Mouse (Mus musculus) heart, postnatal 0 days (tissue): ENCODE data around the gene Galnt9. TPM values are rescaled to one million over a fixed set of nuclear protein-coding genes. Genes with fewer than 3 reads are reported as not detected.

Source experiments
- ATAC-seq: fragments of 200-750 bp; cut with Nextera tagmentation; 2 replicates; pipeline ENCODE4 v1.8.0; 2017; ENCODE audit warnings: low read depth, moderate number of reproducible peaks, moderate library complexity; ENCODE audit not compliant: insufficient read depth
- DNase-seq: peaks from one replicate; pipeline ENCODE4 v3.0.0-alpha.2; 2016; ENCODE audit warnings: low spot score
- H3K27ac ChIP-seq: fragments of 300-500 bp; sonication (generic); 2 replicates; pipeline ENCODE4 v1.5.1; 2014; ENCODE audit warnings: low read depth, mild to moderate bottlenecking
- H3K27me3 ChIP-seq: fragments of 300-500 bp; sonication (generic); 2 replicates; pipeline ENCODE4 v1.6.1; 2014; ENCODE audit warnings: low read length, mixed read lengths; ENCODE audit not compliant: control insufficient read depth, insufficient read depth
- H3K36me3 ChIP-seq: fragments of 300-500 bp; sonication (generic); replicated peaks from 2 replicates; pipeline ENCODE4 v1.6.1; 2014; ENCODE audit warnings: low read length, mixed read lengths; ENCODE audit not compliant: control insufficient read depth, insufficient read depth
- H3K4me1 ChIP-seq: fragments of 300-500 bp; sonication (generic); 2 replicates; pipeline ENCODE4 v1.6.1; 2014; ENCODE audit warnings: antibody characterized with exemption; ENCODE audit not compliant: control insufficient read depth, insufficient read depth
- H3K4me2 ChIP-seq: fragments of 300-500 bp; sonication (generic); 2 replicates; pipeline ENCODE4 v1.6.1; 2014; ENCODE audit warnings: low read depth, mild to moderate bottlenecking, low read length, moderate library complexity
- H3K4me3 ChIP-seq: fragments of 300-500 bp; sonication (generic); 2 replicates; pipeline ENCODE4 v1.5.1; 2014; ENCODE audit warnings: low read depth, low read length
- H3K9ac ChIP-seq: fragments of 300-500 bp; sonication (generic); replicated peaks from 2 replicates; pipeline ENCODE4 v1.6.1; 2014; ENCODE audit warnings: low read depth, low read length, mixed read lengths
- H3K9me3 ChIP-seq: fragments of 300-500 bp; sonication (generic); replicated peaks from 2 replicates; pipeline ENCODE4 v1.6.1; 2016; ENCODE audit warnings: low read length; ENCODE audit not compliant: control insufficient read depth
- CTCF ChIP-seq: IDR thresholded peaks from 2 replicates; pipeline ENCODE4 v1.5.1; 2016; ENCODE audit warnings: antibody characterized with exemption, control low read depth, low read depth
- EP300 ChIP-seq: IDR thresholded peaks from 2 replicates; pipeline ENCODE4 v1.6.1; 2016; ENCODE audit warnings: antibody characterized with exemption, low read depth
- WGBS: fragments of 180-500 bp; shearing (Covaris S2); extraction: QIAGEN DNeasy Blood & Tissue Kit; methylation state at CpG from one replicate; pipeline ENCODE4 v1.1.7; 2014; 5-methylcytosine and 5-hydroxymethylcytosine counted together
- polyA plus RNA-seq: library from polyadenylated mRNA; unstranded; fragments of >200 nt; fragmentation: Nextera tagmentation; extraction: Ambion mirVana; gene quantifications from 2 replicates; pipeline ENCODE4 v1.2.1, GENCODE M21; 2015
- total RNA-seq: library from RNA; depleted of rRNA; stranded (reverse); fragments of >200 nt; gene quantifications from 2 replicates; pipeline ENCODE4 v1.2.3, GENCODE M21; 2014; ENCODE audit warnings: low replicate concordance

Gene Galnt9
- total and polyA plus RNA-seq, 2 experiments from 2014 or later = not detected

- Histone ChIP-seq H3K27me3 (peaks cover 53% of the 10 kb centered on the region), H3K4me2 (no peak overlapping the region), H3K9me3 (no peaks in the 10 kb centered on the region), H3K4me3 (no peak overlapping the region), H3K4me1 (no peaks in the 10 kb centered on the region), H3K9ac (no peak overlapping the region), H3K27ac (no peak overlapping the region), H3K36me3 (no peaks in the 10 kb centered on the region)
- TF ChIP-seq EP300 = no peak
- no peak for TF ChIP-seq CTCF
- WGBS = 39% methylated on average over 7 of the region's 7 CpGs
- DNase-seq = no peak
- ATAC-seq = no peak
These were observed 4.3 kb downstream of the Galnt9 start for GRCm38 (mm10) chr5:110548446-110548845.

- no peaks in the 10 kb centered on the region for H3K36me3 ChIP-seq
- H3K27ac ChIP-seq = no peak overlapping the region
- H3K4me3 ChIP-seq = no peak overlapping the region
- DNase-seq (no peak), ATAC-seq (no peak)
- H3K9me3 ChIP-seq = no peaks in the 10 kb centered on the region
- no peak overlapping the region for H3K4me2 ChIP-seq
- no peak for TF ChIP-seq CTCF
- TF ChIP-seq EP300 = no peak
- H3K27me3 ChIP-seq = peaks cover 35% of the 10 kb centered on the region
- WGBS = 42% methylated on average over 2 of the region's 2 CpGs
- H3K4me1 ChIP-seq = no peaks in the 10 kb centered on the region
- no peak overlapping the region for H3K9ac ChIP-seq
These were observed 6.0 kb downstream of the Galnt9 start for GRCm38 (mm10) chr5:110550189-110550588.

GRCm38 (mm10) chr5:110550841-110551240 is 6.7 kb downstream of the Galnt9 start:
- Histone ChIP-seq H3K36me3 (no peaks in the 10 kb centered on the region), H3K4me3 (no peak overlapping the region), H3K27ac (no peak overlapping the region), H3K27me3 (peaks cover 29% of the 10 kb centered on the region), H3K9me3 (no peaks in the 10 kb centered on the region), H3K4me1 (no peaks in the 10 kb centered on the region), H3K9ac (no peak overlapping the region), H3K4me2 (no peak overlapping the region)
- no peak for DNase-seq
- TF ChIP-seq CTCF (no peak), EP300 (no peak)
- WGBS = 11% methylated on average over 4 of the region's 4 CpGs
- no peak for ATAC-seq

- WGBS = 59% methylated on average over 3 of the region's 3 CpGs
These were observed 7.8 kb downstream of the Galnt9 start for GRCm38 (mm10) chr5:110552005-110552404.

GRCm38 (mm10) chr5:110553315-110553714 is 9.2 kb downstream of the Galnt9 start:
- no peak overlapping the region for H3K9ac ChIP-seq
- H3K27ac ChIP-seq = no peak overlapping the region
- no peaks in the 10 kb centered on the region for H3K36me3 ChIP-seq
- no peaks in the 10 kb centered on the region for H3K9me3 ChIP-seq
- WGBS = 60% methylated on average over 4 of the region's 4 CpGs
- ATAC-seq (no peak), DNase-seq (no peak)
- TF ChIP-seq CTCF (no peak), EP300 (no peak)
- H3K4me1 ChIP-seq = no peaks in the 10 kb centered on the region
- no peak overlapping the region for H3K4me3 ChIP-seq
- H3K27me3 ChIP-seq = 0 out of 2 replicates have a peak, but pooled peaks cover 6% of the 10 kb centered on the region
- no peak overlapping the region for H3K4me2 ChIP-seq

More at GRCm38 (mm10) chr5:110552005-110552404, 7.8 kb downstream of the Galnt9 start:
- H3K9ac ChIP-seq = no peak overlapping the region
- H3K9me3 ChIP-seq = no peaks in the 10 kb centered on the region
- TF ChIP-seq CTCF (no peak), EP300 (no peak)
- peaks cover 17% of the 10 kb centered on the region; the same call in 1 of the 2 replicates for H3K27me3 ChIP-seq
- H3K4me3 ChIP-seq = no peak overlapping the region
- H3K4me1 ChIP-seq = no peaks in the 10 kb centered on the region
- DNase-seq = no peak
- H3K36me3 ChIP-seq = no peaks in the 10 kb centered on the region
- no peak overlapping the region for H3K4me2 ChIP-seq
- no peak overlapping the region for H3K27ac ChIP-seq
- ATAC-seq = no peak

- Histone ChIP-seq H3K4me1 (no peaks in the 10 kb centered on the region), H3K9me3 (no peaks in the 10 kb centered on the region), H3K27me3 (no peaks in the 10 kb centered on the region), H3K9ac (no peak overlapping the region), H3K36me3 (no peaks in the 10 kb centered on the region), H3K4me3 (no peak overlapping the region), H3K4me2 (no peak overlapping the region), H3K27ac (no peak overlapping the region)
- DNase-seq = no peak
- TF ChIP-seq EP300 (no peak), CTCF (no peak)
- no peak for ATAC-seq
- WGBS = 33% methylated on average over 2 of the region's 2 CpGs
These were observed 11.0 kb downstream of the Galnt9 start for GRCm38 (mm10) chr5:110555198-110555597.
